Mouse (Mus musculus) CH12.LX (cell line): ENCODE measurements around the gene Pxdc1. TPM values are rescaled to one million over a fixed set of nuclear protein-coding genes. Genes with fewer than 3 reads are reported as not detected.

Source experiments
- DNase-seq: peaks from one replicate; pipeline ENCODE4 v3.0.0-alpha.2; 2013; ENCODE audit errors: extremely low read depth
- H3K27ac ChIP-seq: 2 replicates; pipeline ENCODE4 v1.5.1; 2012; ENCODE audit warnings: low read depth, mild to moderate bottlenecking, control low read depth, moderate library complexity; ENCODE audit not compliant: insufficient read depth
- H3K27me3 ChIP-seq: replicated peaks from 2 replicates; pipeline ENCODE3; 2012; ENCODE audit warnings: inconsistent platforms
- H3K36me3 ChIP-seq, 2 experiments: replicated peaks in 1 of 2; 2 replicates each; pipeline versions ENCODE3 to v1.6.1; 2012; ENCODE audit warnings: inconsistent platforms in 1 of 2, low read length in 1 of 2, mild to moderate bottlenecking in 1 of 2, mixed read lengths in 1 of 2, moderate library complexity in 1 of 2; ENCODE audit not compliant: control insufficient read depth in 1 of 2, insufficient read depth in 1 of 2
- H3K4me1 ChIP-seq, 2 experiments: 2 replicates each; pipeline ENCODE4 v1.6.1; 2012; ENCODE audit warnings: inconsistent platforms in 1 of 2, moderate library complexity in 1 of 2; ENCODE audit not compliant: insufficient read depth in 2 of 2, control insufficient read depth in 1 of 2
- H3K4me2 ChIP-seq: 2 replicates; pipeline ENCODE4 v1.6.1; 2012; ENCODE audit warnings: low read depth, mild to moderate bottlenecking, control low read depth; ENCODE audit not compliant: poor library complexity, insufficient read depth, severe bottlenecking
- H3K4me3 ChIP-seq, 3 experiments: fragments of 150-350 bp in 1 of 3; sonication (generic) in 1 of 3; replicated peaks in 1 of 3; 2 replicates each; pipeline versions ENCODE3 to v1.5.1; 2011 to 2012; ENCODE audit warnings: low read depth in 2 of 3, low read length in 2 of 3, mild to moderate bottlenecking in 2 of 3, moderate library complexity in 2 of 3, control low read depth in 1 of 3, improper control_type of control experiment in 1 of 3, inconsistent platforms in 1 of 3, mixed read lengths in 1 of 3; ENCODE audit not compliant: poor library complexity in 1 of 3
- H3K79me2 ChIP-seq: replicated peaks from 2 replicates; pipeline ENCODE4 v1.6.1; 2012; ENCODE audit warnings: mild to moderate bottlenecking, moderate library complexity; ENCODE audit not compliant: control insufficient read depth, poor library complexity, insufficient read depth, severe bottlenecking; ENCODE audit errors: extremely low read depth
- H3K9ac ChIP-seq: 2 replicates; pipeline ENCODE4 v1.6.1; 2012; ENCODE audit warnings: low read depth, mild to moderate bottlenecking, control low read depth, moderate library complexity; ENCODE audit not compliant: insufficient read depth
- H3K9me3 ChIP-seq: replicated peaks from 2 replicates; pipeline ENCODE3; 2012; ENCODE audit warnings: low read length, inconsistent platforms, mixed read lengths
- CHD2 ChIP-seq: IDR thresholded peaks from 2 replicates; pipeline ENCODE4 v1.6.1; 2011; ENCODE audit warnings: low read length, improper control_type of control experiment
- E2F4 ChIP-seq: IDR thresholded peaks from 2 replicates; pipeline ENCODE4 v1.6.1; 2011; ENCODE audit warnings: low read depth, low read length, improper control_type of control experiment; ENCODE audit not compliant: insufficient replicate concordance
- ELF1 ChIP-seq: IDR thresholded peaks from 2 replicates; pipeline ENCODE4 v1.6.1; 2014; ENCODE audit warnings: low read depth, mild to moderate bottlenecking, inconsistent platforms, low read length, improper control_type of control experiment
- EP300 ChIP-seq: IDR thresholded peaks from 2 replicates; pipeline ENCODE4 v1.6.1; 2011; ENCODE audit warnings: low read length, improper control_type of control experiment
- ETS1 ChIP-seq: conservative IDR thresholded peaks from 2 replicates; pipeline ENCODE4 v1.6.1; 2012; ENCODE audit warnings: low read depth, mild to moderate bottlenecking, inconsistent platforms, low read length, improper control_type of control experiment, moderate library complexity
- IRF4 ChIP-seq: IDR thresholded peaks from 2 replicates; pipeline ENCODE4 v1.6.1; 2014; ENCODE audit warnings: low read depth, mild to moderate bottlenecking, inconsistent platforms, low read length, improper control_type of control experiment
- MAFK ChIP-seq: IDR thresholded peaks from 2 replicates; pipeline ENCODE4 v1.6.1; 2011; ENCODE audit warnings: low read length, improper control_type of control experiment; ENCODE audit not compliant: insufficient replicate concordance
- MAX ChIP-seq: IDR thresholded peaks from 2 replicates; pipeline ENCODE4 v1.6.1; 2011; ENCODE audit warnings: low read length, improper control_type of control experiment
- MEF2A ChIP-seq: IDR thresholded peaks from 2 replicates; pipeline ENCODE4 v1.6.1; 2014; ENCODE audit warnings: low read depth, mild to moderate bottlenecking, inconsistent platforms, low read length, improper control_type of control experiment, borderline replicate concordance
- MXI1 ChIP-seq: IDR thresholded peaks from 2 replicates; pipeline ENCODE4 v1.6.1; 2011; ENCODE audit warnings: mild to moderate bottlenecking, low read depth, low read length, improper control_type of control experiment
- POLR2A ChIP-seq: IDR thresholded peaks from 2 replicates; pipeline ENCODE4 v1.6.1; 2011; ENCODE audit warnings: low read depth, mild to moderate bottlenecking, improper control_type of control experiment, low read length
- POLR2AphosphoS2 ChIP-seq: IDR thresholded peaks from 2 replicates; pipeline ENCODE4 v1.6.1; 2011; ENCODE audit warnings: low read depth, low read length, improper control_type of control experiment
- TBP ChIP-seq: conservative IDR thresholded peaks from 2 replicates; pipeline ENCODE4 v1.6.1; 2011; ENCODE audit warnings: low read depth, low read length, improper control_type of control experiment
- USF1 ChIP-seq: IDR thresholded peaks from 2 replicates; pipeline ENCODE4 v1.6.1; 2014; ENCODE audit warnings: low read depth, mild to moderate bottlenecking, inconsistent platforms, low read length, improper control_type of control experiment
- USF2 ChIP-seq: conservative IDR thresholded peaks from 2 replicates; pipeline ENCODE4 v1.6.1; 2011; ENCODE audit warnings: low read depth, low read length, improper control_type of control experiment
- ZKSCAN1 ChIP-seq: IDR thresholded peaks from 2 replicates; pipeline ENCODE4 v1.6.1; 2012; ENCODE audit warnings: low read depth, inconsistent platforms, low read length, improper control_type of control experiment, borderline replicate concordance
- ZNF384 ChIP-seq: IDR thresholded peaks from 2 replicates; pipeline ENCODE4 v1.6.1; 2012; ENCODE audit warnings: low read depth, low read length, improper control_type of control experiment, inconsistent platforms
- dilution Hi-C: fragments of 300-500 bp; cut with MboI; formaldehyde crosslinking; loops from 2 replicates; pipeline ENCODE4 v1.14.3; 2020; ENCODE audit warnings: low sequenced_read_pairs; ENCODE audit not compliant: extremely low pct_unique_long_range_greater_than_20kb, extremely low pct_ligation_motif_present
- in situ Hi-C: fragments of 300-500 bp; cut with MboI; formaldehyde crosslinking; loops from 3 replicates; pipeline ENCODE4 v1.14.3; 2019; ENCODE audit warnings: low sequenced_read_pairs, low pct_ligation_motif_present, low pct_unique_long_range_greater_than_20kb, mixed read lengths
- polyA plus RNA-seq: library from polyadenylated mRNA; unstranded; fragments of >175 nt; gene quantifications from 2 replicates; pipeline ENCODE4 v1.2.1, GENCODE M21; 2012; ENCODE audit warnings: low read depth; ENCODE audit not compliant: insufficient read length
- total RNA-seq, 2 experiments: library from RNA; depleted of rRNA; stranded (reverse); fragments of 300-350 nt in 1 of 2; fragments of >200 nt in 1 of 2; gene quantifications; 2 replicates each; pipeline ENCODE4 v1.2.3; 2012 to 2014

Pxdc1 gene
- total and polyA plus RNA-seq, 3 experiments = not detected

- H3K9me3 ChIP-seq = no peaks in the 10 kb centered on the region
- DNase-seq = no peak
Measured at GRCm38 (mm10) chr13:34700091-34700490, 46.8 kb upstream of the Pxdc1 start.

GRCm38 (mm10) chr13:34696734-34697332 lies 43.5 kb upstream of the Pxdc1 start:
- Histone ChIP-seq H3K36me3 (no peaks in the 10 kb centered on the region), H3K9me3 (no peaks in the 10 kb centered on the region), H3K27ac (no peak overlapping the region), H3K4me1 (peaks cover 5 to 29% of the 10 kb centered on the region in 2 experiments; a peak in 3 of 4 replicates), H3K79me2 (no peaks in the 10 kb centered on the region), H3K4me2 (0 out of 2 replicates have a peak overlapping the region, but pooled peaks have one; percentile 24), H3K9ac (no peak overlapping the region), H3K27me3 (no peaks in the 10 kb centered on the region), H3K4me3 (no peak overlapping the region)
- in situ Hi-C loops (no loop called here), dilution Hi-C loops (no loop called here)
- peak; percentile 41 for DNase-seq
- no peak for TF ChIP-seq USF1
- 0 out of 2 replicates have a peak, but pooled peaks have one; percentile 15 for TF ChIP-seq IRF4

More at GRCm38 (mm10) chr13:34700091-34700490, 46.8 kb upstream of the Pxdc1 start:
- peaks cover 9 to 48% of the 10 kb centered on the region in 2 experiments; a peak in 3 of 4 replicates for H3K4me1 ChIP-seq
- H3K36me3 ChIP-seq = no peaks in the 10 kb centered on the region
- no peak overlapping the region for H3K27ac ChIP-seq
- TF ChIP-seq ETS1 = no peak
- no peak for TF ChIP-seq POLR2A
- TF ChIP-seq TBP = no peak
- no peak for TF ChIP-seq CHD2
- no peak for TF ChIP-seq MAX
- TF ChIP-seq E2F4 = no peak
- no peak for TF ChIP-seq IRF4
- TF ChIP-seq USF1 = no peak
- no peak for TF ChIP-seq ELF1
- no peak for TF ChIP-seq USF2
- TF ChIP-seq EP300 = no peak
- no peak for TF ChIP-seq ZKSCAN1
- no peak for TF ChIP-seq MXI1
- TF ChIP-seq POLR2AphosphoS2 = no peak
- no peak for TF ChIP-seq MAFK
- no peak for TF ChIP-seq ZNF384
- no peak for TF ChIP-seq MEF2A
- no peak overlapping the region for H3K9ac ChIP-seq
- dilution Hi-C loops = no loop called here
- in situ Hi-C loops = no loop called here
- H3K4me2 ChIP-seq = no peak overlapping the region
- H3K79me2 ChIP-seq = no peaks in the 10 kb centered on the region
- no peaks in the 10 kb centered on the region for H3K27me3 ChIP-seq
- no peak overlapping the region for H3K4me3 ChIP-seq
